Mouse (Mus musculus): ENCODE measurements around the gene Olfr1394. TPM values are rescaled to one million over a fixed set of nuclear protein-coding genes. Genes with fewer than 3 reads are reported as not detected.

Olfr1394 gene
- not detected in 2 replicates for total RNA-seq (2012; rRNA removed)

DNA sequence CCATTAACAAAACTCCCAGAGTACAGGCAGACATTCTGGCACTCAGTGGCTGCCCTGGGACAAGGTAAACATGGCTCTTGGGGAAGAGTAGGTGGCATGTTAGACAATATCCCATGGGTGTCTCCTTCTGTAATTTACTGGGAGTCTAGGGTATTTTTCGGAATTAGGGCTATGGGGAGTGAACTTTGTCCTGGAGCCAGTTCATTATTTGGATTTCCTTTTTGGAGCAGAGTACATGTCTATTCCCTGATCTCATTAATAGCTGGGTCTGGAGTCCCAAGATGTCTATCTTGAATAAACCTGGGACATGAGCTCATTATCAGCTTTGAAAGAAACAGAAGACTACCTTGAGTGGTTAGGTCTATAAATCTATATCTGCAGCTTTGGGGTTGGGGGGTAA lies at the start of gene Olfr1394:
Olfr1394 (plus strand) TSS at position 301 of the 400 bp plus-strand sequence.
- Histone ChIP-seq H3K9me3 (ENCODE audit: control insufficient read depth, insufficient read depth, low read depth, low read length) (no peaks in the 10 kb centered on the region), H3K9ac (ENCODE audit: insufficient read depth, low read depth, low read length, poor library complexity, severe bottlenecking) (no peak within 1 kb of the TSS), H3K4me3 (ENCODE audit: insufficient read depth in 1 of 2, low read depth in 1 of 2, low read length in 2 of 2, poor library complexity in 1 of 2, severe bottlenecking in 1 of 2) (no peak within 1 kb of the TSS), H3K27ac (ENCODE audit: insufficient read depth, low read depth, low read length, poor library complexity, severe bottlenecking) (no peak within 1 kb of the TSS), H3K36me3 (ENCODE audit: control insufficient read depth, insufficient read depth, low read length, poor library complexity, severe bottlenecking) (no peaks in the 10 kb centered on the region), H3K4me1 (ENCODE audit: control insufficient read depth in 2 of 2, insufficient read depth in 2 of 2, low read length in 2 of 2, poor library complexity in 1 of 2) (no peaks in the 10 kb centered on the region)
- in situ Hi-C loops (cut with MboI; ENCODE audit: low sequenced_read_pairs in 2 of 2, unreplicated experiment in 2 of 2) = no loop called here
- no peak for DNase-seq (ENCODE audit: low read depth, low spot score)
- TF ChIP-seq HCFC1 (IDR thresholded peaks at IDR 0.05; ENCODE audit: borderline replicate concordance, insufficient read depth, low read length) = no peak
- TF ChIP-seq ZNF384 (IDR thresholded peaks at IDR 0.05; ENCODE audit: low read depth, low read length) = no peak
- no peak for TF ChIP-seq MAFK (IDR thresholded peaks at IDR 0.05; ENCODE audit: insufficient read depth, low read depth, low read length)
- TF ChIP-seq ZC3H11A (IDR thresholded peaks at IDR 0.05; ENCODE audit: borderline replicate concordance, low read depth, low read length) = no peak
- no peak for TF ChIP-seq CHD2 (IDR thresholded peaks at IDR 0.05; ENCODE audit: low read depth, low read length)

- Histone ChIP-seq H3K9ac (ENCODE audit: insufficient read depth, low read depth, low read length, poor library complexity, severe bottlenecking) (no peak overlapping the region), H3K36me3 (ENCODE audit: control insufficient read depth, insufficient read depth, low read length, poor library complexity, severe bottlenecking) (no peaks in the 10 kb centered on the region), H3K4me1 (ENCODE audit: control insufficient read depth in 2 of 2, insufficient read depth in 2 of 2, low read length in 2 of 2, poor library complexity in 1 of 2) (no peaks in the 10 kb centered on the region), H3K4me3 (ENCODE audit: insufficient read depth in 1 of 2, low read depth in 1 of 2, low read length in 2 of 2, poor library complexity in 1 of 2, severe bottlenecking in 1 of 2) (no peak overlapping the region), H3K27ac (ENCODE audit: insufficient read depth, low read depth, low read length, poor library complexity, severe bottlenecking) (no peak overlapping the region), H3K9me3 (ENCODE audit: control insufficient read depth, insufficient read depth, low read depth, low read length) (no peaks in the 10 kb centered on the region)
- no peak for DNase-seq (ENCODE audit: low read depth, low spot score)
- in situ Hi-C loops (cut with MboI; ENCODE audit: low sequenced_read_pairs in 2 of 2, unreplicated experiment in 2 of 2) = loop anchor here in 1 of 2 experiments (10.0 kb wide), 1 partner anchor 331 kb away; no protein-coding TSS in a partner anchor
- TF ChIP-seq ZC3H11A (IDR thresholded peaks at IDR 0.05; ENCODE audit: borderline replicate concordance, low read depth, low read length) (no peak), MAFK (IDR thresholded peaks at IDR 0.05; ENCODE audit: insufficient read depth, low read depth, low read length) (no peak), ZNF384 (IDR thresholded peaks at IDR 0.05; ENCODE audit: low read depth, low read length) (no peak), HCFC1 (IDR thresholded peaks at IDR 0.05; ENCODE audit: borderline replicate concordance, insufficient read depth, low read length) (no peak), CHD2 (IDR thresholded peaks at IDR 0.05; ENCODE audit: low read depth, low read length) (no peak)
These were observed 48.4 kb upstream of the Olfr1394 start for GRCm38 (mm10) chr11:49105752-49106151.

DNA sequence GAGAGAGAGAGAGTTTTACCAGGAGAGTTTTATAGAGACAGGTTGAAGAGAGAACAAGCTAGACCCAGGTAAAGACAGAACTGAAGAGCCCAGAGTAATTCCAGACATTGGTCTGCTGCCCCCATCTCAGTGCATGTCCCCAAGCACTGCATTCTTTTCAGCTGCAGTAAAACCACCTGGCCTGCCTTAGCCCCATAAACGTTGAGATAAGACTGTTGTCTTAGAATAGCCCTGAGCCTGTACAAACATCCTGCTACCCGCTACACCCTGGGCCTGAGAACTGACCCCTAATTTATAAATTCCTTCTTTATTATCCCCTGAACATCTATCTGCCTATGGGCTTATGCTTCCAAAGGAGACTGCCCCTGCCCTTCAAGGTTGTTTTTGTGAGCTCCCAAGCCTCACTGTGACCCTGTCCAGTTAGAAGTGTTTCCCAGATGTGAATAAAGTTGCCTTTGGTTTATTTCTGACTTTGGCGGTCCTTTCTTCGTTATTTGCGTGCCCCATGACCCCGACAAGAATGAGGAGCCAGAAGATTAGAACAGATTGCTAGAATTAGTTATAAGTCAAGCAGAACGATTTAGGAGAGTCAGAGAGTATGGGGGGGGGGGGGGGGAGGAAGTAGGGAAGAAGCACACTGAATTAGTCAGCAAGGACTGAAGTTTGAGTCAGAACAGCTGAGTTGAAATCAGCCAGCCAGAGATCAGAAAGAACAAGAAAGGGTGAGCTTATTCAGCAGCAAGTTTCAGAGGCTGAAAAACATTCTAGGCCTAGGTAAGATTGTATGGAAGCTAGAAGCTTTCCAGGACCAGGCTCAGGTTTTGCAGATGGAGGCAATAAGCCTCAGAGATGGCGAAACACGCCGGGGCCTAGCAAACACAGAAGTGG lies 46.3 kb upstream of the Olfr1394 start:
- no peak overlapping the region for H3K9ac ChIP-seq (ENCODE audit: insufficient read depth, low read depth, low read length, poor library complexity, severe bottlenecking)
- no peak for DNase-seq (ENCODE audit: low read depth, low spot score)
- H3K27ac ChIP-seq (ENCODE audit: insufficient read depth, low read depth, low read length, poor library complexity, severe bottlenecking) = no peak overlapping the region
- TF ChIP-seq ZNF384 (IDR thresholded peaks at IDR 0.05; ENCODE audit: low read depth, low read length) = no peak
- in situ Hi-C loops (cut with MboI; ENCODE audit: low sequenced_read_pairs in 2 of 2, unreplicated experiment in 2 of 2) = loop anchor here in 1 of 2 experiments (10.0 kb wide), 1 partner anchor 333 kb away; no protein-coding TSS in a partner anchor
- no peaks in the 10 kb centered on the region for H3K36me3 ChIP-seq (ENCODE audit: control insufficient read depth, insufficient read depth, low read length, poor library complexity, severe bottlenecking)
- H3K9me3 ChIP-seq (ENCODE audit: control insufficient read depth, insufficient read depth, low read depth, low read length) = no peaks in the 10 kb centered on the region
- H3K4me1 ChIP-seq (ENCODE audit: control insufficient read depth in 2 of 2, insufficient read depth in 2 of 2, low read length in 2 of 2, poor library complexity in 1 of 2) = no peaks in the 10 kb centered on the region
- H3K4me3 ChIP-seq (ENCODE audit: insufficient read depth in 1 of 2, low read depth in 1 of 2, low read length in 2 of 2, poor library complexity in 1 of 2, severe bottlenecking in 1 of 2) = no peak overlapping the region

GRCm38 (mm10) chr11:49108833-49109232 lies 45.3 kb upstream of the Olfr1394 start:
- Histone ChIP-seq H3K4me1 (ENCODE audit: control insufficient read depth in 2 of 2, insufficient read depth in 2 of 2, low read length in 2 of 2, poor library complexity in 1 of 2) (no peaks in the 10 kb centered on the region), H3K9me3 (ENCODE audit: control insufficient read depth, insufficient read depth, low read depth, low read length) (no peaks in the 10 kb centered on the region), H3K36me3 (ENCODE audit: control insufficient read depth, insufficient read depth, low read length, poor library complexity, severe bottlenecking) (no peaks in the 10 kb centered on the region), H3K27ac (ENCODE audit: insufficient read depth, low read depth, low read length, poor library complexity, severe bottlenecking) (no peak overlapping the region), H3K9ac (ENCODE audit: insufficient read depth, low read depth, low read length, poor library complexity, severe bottlenecking) (no peak overlapping the region), H3K4me3 (ENCODE audit: insufficient read depth in 1 of 2, low read depth in 1 of 2, low read length in 2 of 2, poor library complexity in 1 of 2, severe bottlenecking in 1 of 2) (no peak overlapping the region)
- no peak for TF ChIP-seq CHD2 (IDR thresholded peaks at IDR 0.05; ENCODE audit: low read depth, low read length)
- TF ChIP-seq ZNF384 (IDR thresholded peaks at IDR 0.05; ENCODE audit: low read depth, low read length) = peak; percentile 94
- peak; percentile 45; the same call in 1 of the 2 replicates for TF ChIP-seq ZC3H11A (IDR thresholded peaks at IDR 0.05; ENCODE audit: borderline replicate concordance, low read depth, low read length)
- TF ChIP-seq HCFC1 (IDR thresholded peaks at IDR 0.05; ENCODE audit: borderline replicate concordance, insufficient read depth, low read length) = no peak
- no peak for DNase-seq (ENCODE audit: low read depth, low spot score)
- in situ Hi-C loops (cut with MboI; ENCODE audit: low sequenced_read_pairs in 2 of 2, unreplicated experiment in 2 of 2) = loop anchor here in 1 of 2 experiments (10.0 kb wide), 1 partner anchor 334 kb away; no protein-coding TSS in a partner anchor

Measured in ES-E14 (cell line).